Mouse (Mus musculus) kidney, embryonic 16.5 days (tissue): ENCODE measurements around the gene Mta1. TPM values are rescaled to one million over a fixed set of nuclear protein-coding genes. Genes with fewer than 3 reads are reported as not detected.

Experiments used
- ATAC-seq: fragments of 200-750 bp; cut with Nextera tagmentation; 2 replicates; pipeline ENCODE4 v1.8.0; 2017; ENCODE audit warnings: moderate TSS enrichment; ENCODE audit not compliant: low FRiP score, low TSS enrichment
- H3K27ac ChIP-seq: fragments of 300-500 bp; sonication (generic); 2 replicates; pipeline ENCODE4 v1.5.1; 2014; ENCODE audit warnings: low read length
- H3K27me3 ChIP-seq: fragments of 300-500 bp; sonication (generic); 2 replicates; pipeline ENCODE4 v1.6.1; 2014; ENCODE audit warnings: low read length, control low read depth, mixed read lengths; ENCODE audit not compliant: insufficient read depth
- H3K36me3 ChIP-seq: fragments of 300-500 bp; sonication (generic); 2 replicates; pipeline ENCODE4 v1.6.1; 2014; ENCODE audit warnings: low read length, control low read depth, mixed read lengths; ENCODE audit not compliant: insufficient read depth
- H3K4me1 ChIP-seq: fragments of 300-500 bp; sonication (generic); 2 replicates; pipeline ENCODE4 v1.6.1; 2014; ENCODE audit warnings: low read length, control low read depth, mixed read lengths; ENCODE audit not compliant: insufficient read depth
- H3K4me2 ChIP-seq: fragments of 300-500 bp; sonication (generic); replicated peaks from 2 replicates; pipeline ENCODE4 v1.6.1; 2014; ENCODE audit warnings: low read depth, low read length
- H3K4me3 ChIP-seq: fragments of 300-500 bp; sonication (generic); 2 replicates; pipeline ENCODE4 v1.5.1; 2014; ENCODE audit warnings: mild to moderate bottlenecking, low read length
- H3K9ac ChIP-seq: fragments of 300-500 bp; sonication (generic); replicated peaks from 2 replicates; pipeline ENCODE4 v1.6.1; 2014; ENCODE audit warnings: low read length
- H3K9me3 ChIP-seq: fragments of 300-500 bp; sonication (generic); 2 replicates; pipeline ENCODE4 v1.6.1; 2016; ENCODE audit warnings: low read length, control low read depth
- WGBS: fragments of 180-500 bp; shearing (Covaris S2); extraction: QIAGEN DNeasy Blood & Tissue Kit; methylation state at CpG from one replicate; pipeline ENCODE4 v1.1.7; 2014; 5-methylcytosine and 5-hydroxymethylcytosine counted together
- polyA plus RNA-seq: library from polyadenylated mRNA; unstranded; fragments of >200 nt; fragmentation: Nextera tagmentation; extraction: Ambion mirVana; gene quantifications from 2 replicates; pipeline ENCODE4 v1.2.1, GENCODE M21; 2015

The Mta1 gene
- polyA plus RNA-seq, 1 experiment from 2014 or later = 15.4 TPM

- peak overlapping the region; percentile 57 for H3K27ac ChIP-seq
- no peaks in the 10 kb centered on the region for H3K9me3 ChIP-seq
- 0 out of 2 replicates have a peak, but pooled peaks have one; percentile 0 for ATAC-seq
- WGBS = 42% methylated on average over 11 of the region's 11 CpGs
- H3K9ac ChIP-seq = peak overlapping the region; percentile 78
- H3K4me1 ChIP-seq = peaks cover 52% of the 10 kb centered on the region
- H3K27me3 ChIP-seq = no peaks in the 10 kb centered on the region
- peak overlapping the region; percentile 71 for H3K4me3 ChIP-seq
- peaks cover 49% of the 10 kb centered on the region for H3K36me3 ChIP-seq
- peak overlapping the region; percentile 78 for H3K4me2 ChIP-seq
Observed at GRCm38 (mm10) chr12:113138901-113139864, 41.1 kb downstream of the Mta1 start.

- Histone ChIP-seq H3K27me3 (no peaks in the 10 kb centered on the region), H3K9ac (peak within 1 kb of the TSS; percentile 78), H3K4me1 (peaks cover 55% of the 10 kb centered on the region), H3K4me3 (peak within 1 kb of the TSS; percentile 71), H3K9me3 (no peaks in the 10 kb centered on the region), H3K36me3 (peaks cover 49% of the 10 kb centered on the region), H3K27ac (peak within 1 kb of the TSS; percentile 82), H3K4me2 (peak within 1 kb of the TSS; percentile 78)
- peak; percentile 72 for ATAC-seq
- WGBS = under 1% methylated on average over 68 of the region's 68 CpGs
Observed at GRCm38 (mm10) chr12:113139908-113140615, 42.0 kb downstream of the Mta1 start, which contains the start of gene Crip2. Gene Crip2, plus strand, starts transcription at chr12:113140236.

- peaks cover 42% of the 10 kb centered on the region for H3K36me3 ChIP-seq
- peak; percentile 0; the same call in 1 of the 2 replicates for ATAC-seq
- peak overlapping the region; percentile 82 for H3K27ac ChIP-seq
- WGBS = 2% methylated on average over 48 of the region's 49 CpGs
- H3K27me3 ChIP-seq = no peaks in the 10 kb centered on the region
- peak overlapping the region; percentile 78 for H3K4me2 ChIP-seq
- peak overlapping the region; percentile 71 for H3K4me3 ChIP-seq
- H3K4me1 ChIP-seq = peaks cover 59% of the 10 kb centered on the region
- peak overlapping the region; percentile 78 for H3K9ac ChIP-seq
- no peaks in the 10 kb centered on the region for H3K9me3 ChIP-seq
Observed at GRCm38 (mm10) chr12:113140616-113141411, 42.7 kb downstream of the Mta1 start.

GRCm38 (mm10) chr12:113141531-113141973 lies 43.5 kb downstream of the Mta1 start:
- no peak for ATAC-seq
- Histone ChIP-seq H3K27me3 (no peaks in the 10 kb centered on the region), H3K9ac (peak overlapping the region; percentile 78), H3K27ac (peak overlapping the region; percentile 82), H3K36me3 (peaks cover 35% of the 10 kb centered on the region), H3K4me1 (peaks cover 66% of the 10 kb centered on the region), H3K4me3 (peak overlapping the region; percentile 71), H3K4me2 (peak overlapping the region; percentile 78), H3K9me3 (no peaks in the 10 kb centered on the region)
- WGBS = 45% methylated on average over 8 of the region's 8 CpGs

- Histone ChIP-seq H3K9ac (peak overlapping the region; percentile 78), H3K36me3 (peaks cover 27% of the 10 kb centered on the region), H3K4me2 (peak overlapping the region; percentile 78), H3K4me1 (peaks cover 74% of the 10 kb centered on the region), H3K4me3 (peak overlapping the region; percentile 71), H3K27ac (peak overlapping the region; percentile 82), H3K9me3 (no peaks in the 10 kb centered on the region), H3K27me3 (no peaks in the 10 kb centered on the region)
- WGBS = 16% methylated on average over 15 of the region's 15 CpGs
- peak; percentile 50 for ATAC-seq
Observed at GRCm38 (mm10) chr12:113142021-113142975, 44.2 kb downstream of the Mta1 start.

GRCm38 (mm10) chr12:113143164-113143563 lies 45.1 kb downstream of the Mta1 start:
- Histone ChIP-seq H3K27me3 (no peaks in the 10 kb centered on the region), H3K9ac (peak overlapping the region; percentile 59), H3K4me3 (peak overlapping the region; percentile 71), H3K9me3 (no peaks in the 10 kb centered on the region), H3K27ac (peak overlapping the region; percentile 82), H3K36me3 (peaks cover 20% of the 10 kb centered on the region), H3K4me2 (peak overlapping the region; percentile 78), H3K4me1 (peaks cover 81% of the 10 kb centered on the region)
- ATAC-seq = no peak
- 51% methylated on average over 7 of the region's 7 CpGs for WGBS

- peaks cover 82% of the 10 kb centered on the region for H3K4me1 ChIP-seq
- peaks cover 18% of the 10 kb centered on the region for H3K36me3 ChIP-seq
- H3K9ac ChIP-seq = 0 out of 2 replicates have a peak overlapping the region, but pooled peaks have one; percentile 22
- no peak overlapping the region for H3K27ac ChIP-seq
- no peak overlapping the region for H3K4me2 ChIP-seq
- no peak overlapping the region for H3K4me3 ChIP-seq
- H3K9me3 ChIP-seq = no peaks in the 10 kb centered on the region
- ATAC-seq = no peak
- 76% methylated on average over 20 of the region's 20 CpGs for WGBS
- H3K27me3 ChIP-seq = no peaks in the 10 kb centered on the region
Observed at GRCm38 (mm10) chr12:113144001-113144756, 46.1 kb downstream of the Mta1 start.

GRCm38 (mm10) chr12:113144886-113145285 lies 46.8 kb downstream of the Mta1 start:
- Histone ChIP-seq H3K9ac (no peak overlapping the region), H3K27me3 (no peaks in the 10 kb centered on the region), H3K36me3 (peaks cover 18% of the 10 kb centered on the region), H3K4me3 (no peak overlapping the region), H3K9me3 (no peaks in the 10 kb centered on the region), H3K4me1 (peaks cover 75% of the 10 kb centered on the region), H3K4me2 (no peak overlapping the region), H3K27ac (no peak overlapping the region)
- 90% methylated on average over 16 of the region's 16 CpGs for WGBS
- no peak for ATAC-seq
